Mouse (Mus musculus): Measurements from ENCODE around the gene Ccdc62.

DNA sequence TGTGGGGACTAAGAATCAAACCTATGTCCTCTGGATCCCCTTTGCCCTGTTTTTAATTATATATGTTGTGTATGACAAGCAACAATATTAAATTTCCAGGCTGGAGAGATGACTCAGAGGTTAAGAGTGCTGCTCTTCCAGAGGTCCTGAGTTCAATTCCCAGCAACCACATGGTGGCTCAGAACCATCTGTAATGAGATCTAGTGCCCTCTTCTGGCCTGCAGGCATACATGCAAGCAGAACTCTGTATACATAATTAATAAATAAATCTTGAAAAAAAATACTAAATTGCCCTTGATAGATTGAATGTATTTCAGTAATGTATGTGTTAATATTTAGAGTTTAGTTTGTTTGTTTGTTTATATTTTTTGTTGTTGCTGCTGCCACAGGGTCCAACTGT is 2.4 kb downstream of the Ccdc62 start:
- TF ChIP-seq CTCF (IDR thresholded peaks at IDR 0.05; ENCODE audit: borderline replicate concordance, control insufficient read depth, extremely low read depth, insufficient read depth, low read length, poor library complexity) = no peak
- no peak for TF ChIP-seq POLR2A (IDR thresholded peaks at IDR 0.05; ENCODE audit: control insufficient read depth, extremely low read depth, insufficient read depth, low read length, poor library complexity)
